In genomic region chr15:97104889-97105391, GRCm38 (mm10) we compare ENCODE assay signal across 29 mouse cellular contexts. TPM values are rescaled to one million over a fixed set of nuclear protein-coding genes. Genes with fewer than 3 reads are reported as not detected.
DNase-seq lines count a peak whose midpoint lies in the region; ATAC-seq and TF ChIP-seq lines count a peak whose summit lies in the region.
"Had no signal": no experiment of that assay in that cellular context is flagged by ENCODE, and none has a peak within 500 bp of the region (broad histone marks: within the 10 kb centered on the region; RNA-seq: fewer than 3 reads in every experiment).

No protein-coding gene starts in this region.

- ATAC-seq in intestine, embryonic 14.5 days (replicated peaks; ENCODE audit: low FRiP score, low TSS enrichment, low read depth) = no peak
- ATAC-seq in intestine, embryonic 16.5 days = no peak
- ATAC-seq in heart, embryonic 11.5 days (replicated peaks; ENCODE audit: insufficient number of reproducible peaks, low FRiP score, low TSS enrichment) = no peak
- no peak for ATAC-seq in heart, embryonic 16.5 days (replicated peaks; ENCODE audit: extremely low read depth, insufficient read depth, low FRiP score)
- ATAC-seq: forebrain, embryonic 16.5 days had no signal

- no peak overlapping the region for H3K27ac ChIP-seq in intestine, embryonic 14.5 days (ENCODE audit: low read depth)
- no peak overlapping the region for H3K27ac ChIP-seq in intestine, embryonic 16.5 days (ENCODE audit: low read length)
- H3K27ac ChIP-seq in heart, embryonic 10.5 days = peak overlapping the region; percentile 78
- peak overlapping the region; percentile 64 for H3K27ac ChIP-seq in heart, embryonic 11.5 days (ENCODE audit: low read depth, low read length)
- H3K27ac ChIP-seq in heart, embryonic 16.5 days (ENCODE audit: low read length) = peak overlapping the region; percentile 77
- H3K27ac ChIP-seq in cerebellum, adult 2 months (ENCODE audit: insufficient read depth, low read length) = no peak overlapping the region
- H3K27ac ChIP-seq: hindbrain, embryonic 14.5 days; kidney, embryonic 15.5 days; layer of hippocampus, adult 2 months; left cerebral cortex, adult 2 months; neural tube, embryonic 15.5 days; stomach, embryonic 15.5 days had no signal

- no peak for TF ChIP-seq CTCF in cerebellum, adult 2 months (IDR thresholded peaks at IDR 0.05; ENCODE audit: borderline replicate concordance, insufficient read depth, low read depth, low read length)

- H3K36me3 ChIP-seq in intestine, embryonic 14.5 days (ENCODE audit: control insufficient read depth, insufficient read depth, low read length) = no peaks in the 10 kb centered on the region
- no peaks in the 10 kb centered on the region for H3K36me3 ChIP-seq in intestine, embryonic 16.5 days (ENCODE audit: control insufficient read depth, insufficient read depth, low read length)
- no peaks in the 10 kb centered on the region for H3K36me3 ChIP-seq in heart, embryonic 10.5 days
- no peaks in the 10 kb centered on the region for H3K36me3 ChIP-seq in heart, embryonic 11.5 days (ENCODE audit: control insufficient read depth, insufficient read depth, low read length)
- H3K36me3 ChIP-seq in heart, embryonic 16.5 days (ENCODE audit: control insufficient read depth, insufficient read depth) = no peaks in the 10 kb centered on the region
- H3K36me3 ChIP-seq: kidney, embryonic 15.5 days; neural tube, embryonic 15.5 days; stomach, embryonic 15.5 days had no signal

- peaks cover 4% of the 10 kb centered on the region; the same call in 1 of the 2 replicates for H3K4me1 ChIP-seq in intestine, embryonic 14.5 days (replicated peaks; ENCODE audit: control insufficient read depth, insufficient read depth, low read length)
- H3K4me1 ChIP-seq in intestine, embryonic 16.5 days (ENCODE audit: control insufficient read depth, insufficient read depth, low read length) = peaks cover 7% of the 10 kb centered on the region
- H3K4me1 ChIP-seq in heart, embryonic 10.5 days = peaks cover 64% of the 10 kb centered on the region
- peaks cover 38% of the 10 kb centered on the region for H3K4me1 ChIP-seq in heart, embryonic 11.5 days (ENCODE audit: control insufficient read depth, insufficient read depth, low read length)
- peaks cover 41% of the 10 kb centered on the region for H3K4me1 ChIP-seq in heart, embryonic 16.5 days (ENCODE audit: control insufficient read depth, insufficient read depth, low read length)
- H3K4me1 ChIP-seq in cerebellum, adult 2 months (ENCODE audit: control insufficient read depth, insufficient read depth, low read length) = no peaks in the 10 kb centered on the region
- H3K4me1 ChIP-seq: neural tube, embryonic 15.5 days had no signal

- TF ChIP-seq POLR2A in cerebellum, adult 2 months (IDR thresholded peaks at IDR 0.05; ENCODE audit: borderline replicate concordance, insufficient read depth, low read length) = no peak

- no peak overlapping the region for H3K9ac ChIP-seq in intestine, embryonic 14.5 days (ENCODE audit: low read length)
- no peak overlapping the region for H3K9ac ChIP-seq in intestine, embryonic 16.5 days (ENCODE audit: low read depth, low read length)
- no peak overlapping the region for H3K9ac ChIP-seq in heart, embryonic 11.5 days (ENCODE audit: low read depth, low read length)
- no peak overlapping the region for H3K9ac ChIP-seq in heart, embryonic 16.5 days (ENCODE audit: low read length)
- H3K9ac ChIP-seq: hindbrain, embryonic 14.5 days; kidney, embryonic 15.5 days; neural tube, embryonic 15.5 days; stomach, embryonic 15.5 days had no signal

- DNase-seq in intestine, embryonic 14.5 days (ENCODE audit: low spot score) = peak; percentile 42
- no peak for DNase-seq in heart, embryonic 10.5 days (ENCODE audit: low spot score)
- DNase-seq in cerebellum, adult 2 months = no peak
- DNase-seq in thymus, postnatal 36 days = no peak
- DNase-seq in adrenal gland, adult 8-10 months = no peak
- DNase-seq: adrenal gland, postnatal 36 days; B cell, adult 2 months; cerebellum, adult 18-20 months; cerebellum, postnatal 14 days; gastrocnemius, adult 2 months; kidney, adult 18-20 months; kidney, postnatal 25 days; midbrain, embryonic 14.5 days; retina, postnatal 1 day; right cerebral cortex, postnatal 14 days; thymus, postnatal 25 days had no signal

- no peaks in the 10 kb centered on the region for H3K9me3 ChIP-seq in intestine, embryonic 14.5 days (ENCODE audit: control insufficient read depth, low read length)
- H3K9me3 ChIP-seq in intestine, embryonic 16.5 days (ENCODE audit: control insufficient read depth, low read length) = no peaks in the 10 kb centered on the region
- no peaks in the 10 kb centered on the region for H3K9me3 ChIP-seq in heart, embryonic 10.5 days
- H3K9me3 ChIP-seq in heart, embryonic 11.5 days (replicated peaks; ENCODE audit: control insufficient read depth, low read length) = no peaks in the 10 kb centered on the region
- H3K9me3 ChIP-seq in heart, embryonic 16.5 days (replicated peaks; ENCODE audit: control insufficient read depth, low read length) = no peaks in the 10 kb centered on the region
- H3K9me3 ChIP-seq: kidney, embryonic 15.5 days; neural tube, embryonic 15.5 days; stomach, embryonic 15.5 days had no signal

- H3K4me3 ChIP-seq in intestine, embryonic 14.5 days (ENCODE audit: low read depth, low read length) = no peak overlapping the region
- H3K4me3 ChIP-seq in intestine, embryonic 16.5 days (ENCODE audit: low read length) = no peak overlapping the region
- H3K4me3 ChIP-seq in heart, embryonic 10.5 days = no peak overlapping the region
- no peak overlapping the region for H3K4me3 ChIP-seq in heart, embryonic 11.5 days (ENCODE audit: low read depth, low read length)
- no peak overlapping the region for H3K4me3 ChIP-seq in heart, embryonic 16.5 days (ENCODE audit: low read length)
- no peak overlapping the region for H3K4me3 ChIP-seq in cerebellum, adult 2 months (replicated peaks; ENCODE audit: insufficient read depth, low read depth, low read length)
- H3K4me3 ChIP-seq: erythroblast, embryonic 14.5 days; gastrocnemius, adult 2 months; kidney, embryonic 15.5 days; layer of hippocampus, adult 2 months; left cerebral cortex, adult 2 months; neural tube, embryonic 15.5 days; stomach, embryonic 15.5 days had no signal

- H3K27me3 ChIP-seq in intestine, embryonic 14.5 days (replicated peaks; ENCODE audit: control insufficient read depth, insufficient read depth, low read length) = no peaks in the 10 kb centered on the region
- H3K27me3 ChIP-seq in intestine, embryonic 16.5 days (replicated peaks; ENCODE audit: control insufficient read depth, insufficient read depth, low read length) = no peaks in the 10 kb centered on the region
- H3K27me3 ChIP-seq in heart, embryonic 10.5 days (ENCODE audit: insufficient read depth, poor library complexity, severe bottlenecking) = no peaks in the 10 kb centered on the region
- H3K27me3 ChIP-seq in heart, embryonic 11.5 days (ENCODE audit: control insufficient read depth, insufficient read depth, low read length) = no peaks in the 10 kb centered on the region
- H3K27me3 ChIP-seq in heart, embryonic 16.5 days (ENCODE audit: control insufficient read depth, insufficient read depth, low read length) = no peaks in the 10 kb centered on the region
- no peaks in the 10 kb centered on the region for H3K27me3 ChIP-seq in cerebellum, adult 2 months (ENCODE audit: control insufficient read depth, insufficient read depth, low read length)
- H3K27me3 ChIP-seq: kidney, embryonic 15.5 days; neural tube, embryonic 15.5 days; stomach, embryonic 15.5 days had no signal

- no peak overlapping the region for H3K4me2 ChIP-seq in intestine, embryonic 14.5 days (ENCODE audit: low read length)
- no peak overlapping the region for H3K4me2 ChIP-seq in intestine, embryonic 16.5 days (ENCODE audit: low read depth, low read length)
- no peak overlapping the region for H3K4me2 ChIP-seq in heart, embryonic 11.5 days
- no peak overlapping the region for H3K4me2 ChIP-seq in heart, embryonic 16.5 days (ENCODE audit: low read depth, low read length)
- H3K4me2 ChIP-seq: hindbrain, embryonic 14.5 days; kidney, embryonic 15.5 days; neural tube, embryonic 15.5 days; stomach, embryonic 15.5 days had no signal

- whole genome bisulfite sequencing in intestine, embryonic 14.5 days = 17% methylated on average over 3 of the region's 3 CpGs
- WGBS in intestine, embryonic 16.5 days = 33% methylated on average over 3 of the region's 3 CpGs
- WGBS in heart, embryonic 10.5 days = 5% methylated on average over 3 of the region's 3 CpGs
- WGBS in heart, embryonic 11.5 days (ENCODE audit: insufficient replicate concordance) = 15% methylated on average over 3 of the region's 3 CpGs
- 11% methylated on average over 3 of the region's 3 CpGs for WGBS in heart, embryonic 16.5 days
- 70% methylated on average over 3 of the region's 3 CpGs for WGBS in cerebellum, adult 2 months

RNA-seq across cellular contexts. Expression of gene Slc38a4, which starts 49.2 kb away (rescaled TPM):
- 68.3 and 74.8 TPM in 2 replicates for polyA plus RNA-seq in intestine, embryonic 14.5 days (2014; fragmentation: Nextera tagmentation; extraction: Ambion mirVana)
- 31.9 and 32.8 TPM in 2 replicates for polyA plus RNA-seq in intestine, embryonic 16.5 days (2015; fragmentation: Nextera tagmentation; extraction: Ambion mirVana)
- 148 and 160 TPM in 2 replicates for polyA plus RNA-seq in heart, embryonic 10.5 days (2016; fragmentation: Nextera tagmentation; extraction: Ambion mirVana)
- 177 and 185 TPM in 2 replicates for polyA plus RNA-seq in heart, embryonic 11.5 days (2014; fragmentation: Nextera tagmentation; extraction: Ambion mirVana)
- polyA plus RNA-seq in heart, embryonic 16.5 days (2015; fragmentation: Nextera tagmentation; extraction: Ambion mirVana) = 95.0 and 96.5 TPM in 2 replicates
- 0.13 TPM in 2 replicates for polyA plus RNA-seq in cerebellum, adult 2 months (2012; rRNA removed)
- total RNA-seq in adrenal gland, adult 8-10 months (2022) = 1 to 10 TPM; 4.0 to 6.1 (median 4.8) TPM
- total RNA-seq: hematopoietic stem cell, adult 5-6 weeks; monocyte, adult 5-6 weeks had no signal

Comparison
In these comparisons a context has a peak if more than half of its experiments do, and no peak if none do; other contexts are left out.
1. H3K27ac ChIP-seq: peak in heart, embryonic 10.5 days (single experiment), heart, embryonic 11.5 days (single experiment) and heart, embryonic 16.5 days (single experiment); none in intestine, embryonic 14.5 days (single experiment), intestine, embryonic 16.5 days (single experiment) and cerebellum, adult 2 months (single experiment).
2. RNA of gene Slc38a4, which starts 49.2 kb away (polyA plus RNA-seq): 177 to 185 TPM in heart, embryonic 11.5 days, 148 to 160 TPM in heart, embryonic 10.5 days, 95.0 to 96.5 TPM in heart, embryonic 16.5 days, 68.3 to 74.8 TPM in intestine, embryonic 14.5 days and 31.9 to 32.8 TPM in intestine, embryonic 16.5 days; 0.13 TPM in cerebellum, adult 2 months; every median in the first group is over 10 times any median in the second.